Mouse (Mus musculus) erythroblast, embryonic 14.5 days (primary cell): ENCODE measurements around the gene Tmem200a. TPM values are rescaled to one million over a fixed set of nuclear protein-coding genes. Genes with fewer than 3 reads are reported as not detected.

Experiments used
- H3K27me3 ChIP-seq: 2 replicates; pipeline ENCODE4 v1.6.1; 2012; ENCODE audit warnings: inconsistent platforms; ENCODE audit not compliant: control insufficient read depth
- H3K36me3 ChIP-seq: 2 replicates; pipeline ENCODE4 v1.6.1; 2012; ENCODE audit warnings: mild to moderate bottlenecking, inconsistent platforms; ENCODE audit not compliant: control insufficient read depth
- H3K4me1 ChIP-seq: 2 replicates; pipeline ENCODE4 v1.6.1; 2012; ENCODE audit warnings: inconsistent platforms; ENCODE audit not compliant: control insufficient read depth
- H3K4me3 ChIP-seq: replicated peaks from 2 replicates; pipeline ENCODE3; 2012; ENCODE audit warnings: moderate library complexity, mild to moderate bottlenecking, inconsistent platforms
- H3K9me3 ChIP-seq: 2 replicates; pipeline ENCODE4 v1.6.1; 2012; ENCODE audit warnings: low read length, inconsistent platforms, mixed read lengths; ENCODE audit not compliant: control insufficient read depth
- GATA1 ChIP-seq: IDR thresholded peaks from 2 replicates; pipeline ENCODE4 v1.6.1; 2012; ENCODE audit warnings: low read length, inconsistent platforms, mixed read lengths
- TAL1 ChIP-seq: IDR thresholded peaks from 3 replicates; pipeline ENCODE4 v1.6.1; 2012; ENCODE audit warnings: low read length, inconsistent platforms, mixed read lengths
- polyA plus RNA-seq: library from polyadenylated mRNA; stranded (reverse); fragments of >175 nt; gene quantifications from 2 replicates; pipeline ENCODE4 v1.2.3, GENCODE M21; 2012

Tmem200a gene
- polyA plus RNA-seq, 1 experiment = not detected

- H3K27me3 ChIP-seq = no peaks in the 10 kb centered on the region
- TF ChIP-seq TAL1 (no peak), GATA1 (no peak)
- no peaks in the 10 kb centered on the region for H3K36me3 ChIP-seq
- peaks cover 42% of the 10 kb centered on the region for H3K9me3 ChIP-seq
- H3K4me1 ChIP-seq = no peaks in the 10 kb centered on the region
- no peak overlapping the region for H3K4me3 ChIP-seq
Observed at GRCm38 (mm10) chr10:25952150-25952549, 126.7 kb downstream of the Tmem200a start.

- H3K4me3 ChIP-seq = no peak overlapping the region
- no peaks in the 10 kb centered on the region for H3K27me3 ChIP-seq
- no peak for TF ChIP-seq TAL1
- TF ChIP-seq GATA1 = no peak
- no peaks in the 10 kb centered on the region for H3K4me1 ChIP-seq
- peaks cover 23% of the 10 kb centered on the region for H3K9me3 ChIP-seq
- H3K36me3 ChIP-seq = no peaks in the 10 kb centered on the region
Observed at GRCm38 (mm10) chr10:25945866-25946265, 133.0 kb downstream of the Tmem200a start.

GRCm38 (mm10) chr10:25944641-25945040, 134.2 kb downstream of the Tmem200a start:
- Histone ChIP-seq H3K36me3 (no peaks in the 10 kb centered on the region), H3K27me3 (no peaks in the 10 kb centered on the region), H3K4me3 (no peak overlapping the region), H3K4me1 (no peaks in the 10 kb centered on the region), H3K9me3 (peaks cover 10% of the 10 kb centered on the region)
- TF ChIP-seq GATA1 (no peak), TAL1 (no peak)

- no peaks in the 10 kb centered on the region for H3K27me3 ChIP-seq
- no peaks in the 10 kb centered on the region for H3K36me3 ChIP-seq
- no peaks in the 10 kb centered on the region for H3K9me3 ChIP-seq
- no peak overlapping the region for H3K4me3 ChIP-seq
- TF ChIP-seq GATA1 (no peak), TAL1 (no peak)
- no peaks in the 10 kb centered on the region for H3K4me1 ChIP-seq
Observed at GRCm38 (mm10) chr10:25931796-25932195, 147.1 kb downstream of the Tmem200a start.

- H3K4me3 ChIP-seq = no peak overlapping the region
- no peaks in the 10 kb centered on the region for H3K4me1 ChIP-seq
- no peaks in the 10 kb centered on the region for H3K36me3 ChIP-seq
- TF ChIP-seq GATA1 = no peak
- no peak for TF ChIP-seq TAL1
- H3K9me3 ChIP-seq = no peaks in the 10 kb centered on the region
- no peaks in the 10 kb centered on the region for H3K27me3 ChIP-seq
Observed at GRCm38 (mm10) chr10:25929401-25930150, 149.3 kb downstream of the Tmem200a start.

- TF ChIP-seq GATA1 (no peak), TAL1 (no peak)
- H3K27me3 ChIP-seq = no peaks in the 10 kb centered on the region
- H3K36me3 ChIP-seq = no peaks in the 10 kb centered on the region
- no peaks in the 10 kb centered on the region for H3K4me1 ChIP-seq
- H3K9me3 ChIP-seq = no peaks in the 10 kb centered on the region
- H3K4me3 ChIP-seq = no peak overlapping the region
Observed at GRCm38 (mm10) chr10:25928861-25929368, 149.9 kb downstream of the Tmem200a start.

GRCm38 (mm10) chr10:25928448-25928786, 150.4 kb downstream of the Tmem200a start:
- Histone ChIP-seq H3K36me3 (no peaks in the 10 kb centered on the region), H3K4me1 (no peaks in the 10 kb centered on the region), H3K4me3 (no peak overlapping the region), H3K27me3 (no peaks in the 10 kb centered on the region), H3K9me3 (no peaks in the 10 kb centered on the region)
- TF ChIP-seq GATA1 (no peak), TAL1 (no peak)

GRCm38 (mm10) chr10:25927553-25928447, 151.1 kb downstream of the Tmem200a start:
- TF ChIP-seq GATA1 = no peak
- no peak for TF ChIP-seq TAL1
- Histone ChIP-seq H3K36me3 (no peaks in the 10 kb centered on the region), H3K4me3 (no peak overlapping the region), H3K27me3 (no peaks in the 10 kb centered on the region), H3K4me1 (no peaks in the 10 kb centered on the region), H3K9me3 (no peaks in the 10 kb centered on the region)

- TF ChIP-seq GATA1 (no peak), TAL1 (no peak)
- H3K4me3 ChIP-seq = no peak overlapping the region
- no peaks in the 10 kb centered on the region for H3K36me3 ChIP-seq
- no peaks in the 10 kb centered on the region for H3K9me3 ChIP-seq
- no peaks in the 10 kb centered on the region for H3K27me3 ChIP-seq
- H3K4me1 ChIP-seq = no peaks in the 10 kb centered on the region
Observed at GRCm38 (mm10) chr10:25920640-25921278, 158.1 kb downstream of the Tmem200a start.
